Mouse (Mus musculus): Measurements from ENCODE around the gene Ugt1a9. TPM values are rescaled to one million over a fixed set of nuclear protein-coding genes. Genes with fewer than 3 reads are reported as not detected.
"Not testable (repeated sequence)": the region's sequence is repeated elsewhere in the genome, so short reads cannot be mapped to it uniquely, and the experiment has no call there.

The Ugt1a9 gene
- total RNA-seq, 2 experiments from 2014 or later = not detected

DNA sequence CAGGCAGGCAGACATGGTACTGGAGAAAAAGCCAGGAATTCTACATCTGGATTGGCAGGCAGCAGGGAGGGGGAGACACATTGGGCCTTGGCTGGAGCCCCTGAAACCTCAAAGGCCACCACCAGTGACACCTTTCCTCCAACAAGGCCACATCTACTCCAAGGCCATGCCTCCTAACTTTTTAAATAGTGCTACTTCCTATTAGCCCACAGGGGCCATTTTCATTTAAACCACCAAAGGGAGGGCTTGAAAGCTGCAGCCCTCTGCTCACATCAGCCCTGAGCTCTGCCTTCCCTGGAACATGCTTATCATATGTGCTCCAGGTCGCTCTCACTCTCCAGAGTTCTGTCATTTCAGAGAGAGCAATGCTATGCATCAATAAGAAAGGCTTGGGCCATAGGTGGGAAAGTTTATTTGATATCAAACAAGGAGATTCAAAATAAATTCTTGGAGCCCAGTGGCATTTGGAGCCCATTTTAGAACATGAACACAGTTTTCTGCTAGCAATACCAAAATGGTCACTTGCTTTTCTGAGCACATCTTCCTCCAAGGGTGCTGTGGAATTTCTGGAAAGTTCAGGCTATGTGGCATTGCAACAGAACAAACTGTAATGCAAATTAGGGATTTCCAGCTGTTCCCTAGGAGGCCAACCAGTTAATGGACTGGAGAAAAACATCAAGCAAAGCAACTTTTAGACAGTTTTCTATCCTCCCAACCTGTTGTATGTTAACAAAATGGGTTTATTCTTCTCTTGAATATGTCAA is 34.2 kb downstream of the Ugt1a9 start:
- DNase-seq = no peak
- intact Hi-C loops (cut with DNase I) = no loop called here

DNA sequence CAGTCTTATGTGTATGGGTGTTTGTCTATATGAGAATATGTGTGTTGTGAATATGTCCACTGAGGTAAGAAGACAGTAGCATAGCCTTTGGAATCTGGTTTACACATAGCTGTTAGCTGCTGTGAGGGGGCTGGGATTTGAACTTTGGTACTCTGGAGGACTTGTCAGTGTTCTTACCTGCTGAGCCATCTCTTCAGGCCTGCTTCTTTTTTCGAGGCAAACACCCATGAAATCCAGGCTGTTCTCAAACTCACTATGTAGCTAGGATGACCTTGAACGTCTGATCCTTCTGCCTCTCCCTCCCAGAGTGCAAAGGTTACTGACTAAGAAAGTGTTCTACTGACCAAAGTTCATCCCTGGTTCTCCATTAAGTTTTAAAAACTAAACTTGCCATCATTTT is 35.1 kb downstream of the Ugt1a9 start:
- intact Hi-C loops (cut with DNase I) = no loop called here
- no peak for DNase-seq

DNA sequence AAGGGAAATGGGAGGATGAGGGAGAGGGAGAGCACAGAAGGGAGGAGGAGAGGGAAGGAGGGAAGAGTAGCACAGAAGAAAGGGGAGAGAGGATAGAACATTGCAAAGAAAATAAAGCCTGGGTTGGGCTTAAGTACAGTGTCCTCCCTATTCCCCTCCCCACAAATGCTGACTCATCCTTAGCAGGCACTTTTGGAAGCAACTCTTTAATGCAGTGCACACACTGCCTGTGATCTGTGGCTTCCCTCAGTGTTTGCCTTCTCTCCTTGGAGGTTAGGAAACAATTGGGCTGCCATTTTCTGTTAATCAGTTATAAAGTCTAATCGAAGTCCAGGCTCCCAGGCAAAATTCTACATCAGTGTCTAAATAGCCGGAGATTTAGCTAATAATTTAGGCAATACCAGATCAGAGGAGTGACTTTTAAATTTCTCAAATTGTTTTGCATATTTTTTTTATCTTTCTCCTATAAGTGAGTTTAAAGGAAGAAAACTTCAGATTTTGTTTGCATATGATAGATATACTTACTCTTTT is 38.5 kb downstream of the Ugt1a9 start:
- intact Hi-C loops (cut with DNase I); DNase-seq: not testable (repeated sequence)

DNA sequence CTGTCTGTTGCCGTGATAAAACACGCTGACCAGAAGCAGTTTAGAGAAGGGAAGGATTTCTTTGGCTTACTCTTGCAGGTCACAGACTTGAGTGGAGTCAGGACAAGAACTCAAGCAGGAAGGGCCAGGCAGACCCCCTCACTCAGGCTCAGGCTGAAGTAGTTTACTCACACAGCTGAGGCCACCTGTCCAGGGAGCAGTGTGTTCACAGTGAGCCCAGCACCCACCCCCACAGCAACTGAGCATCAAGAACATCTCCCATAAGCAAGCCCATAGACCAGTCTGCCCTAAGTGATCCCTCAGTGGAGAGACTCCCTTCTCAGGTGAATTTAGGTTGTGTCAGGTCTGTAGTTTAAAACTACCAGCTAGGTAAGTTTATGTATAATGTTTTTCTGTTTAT is 39.0 kb downstream of the Ugt1a9 start:
- intact Hi-C loops (cut with DNase I); DNase-seq: not testable (repeated sequence)

DNA sequence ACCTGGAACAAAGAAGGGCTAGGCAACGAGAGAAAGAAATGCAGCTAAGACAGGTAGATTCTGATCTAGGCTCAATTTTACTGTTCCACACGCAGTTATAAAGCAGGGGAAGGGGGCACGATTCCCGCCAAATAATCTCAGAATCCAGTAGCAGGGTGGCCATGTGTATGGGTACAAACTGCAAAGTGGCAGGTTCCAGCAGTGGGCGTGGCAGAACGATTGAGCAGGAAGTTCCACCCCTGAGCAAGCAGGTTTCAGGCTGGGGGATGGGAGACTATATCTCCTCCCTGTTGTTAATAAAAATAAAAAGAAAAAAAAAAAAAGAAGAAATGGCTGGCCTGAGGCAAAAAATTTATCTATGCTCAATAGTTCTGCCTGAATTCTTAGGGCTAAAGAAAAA is 42.2 kb downstream of the Ugt1a9 start:
- intact Hi-C loops (cut with DNase I); DNase-seq: not testable (repeated sequence)

DNA sequence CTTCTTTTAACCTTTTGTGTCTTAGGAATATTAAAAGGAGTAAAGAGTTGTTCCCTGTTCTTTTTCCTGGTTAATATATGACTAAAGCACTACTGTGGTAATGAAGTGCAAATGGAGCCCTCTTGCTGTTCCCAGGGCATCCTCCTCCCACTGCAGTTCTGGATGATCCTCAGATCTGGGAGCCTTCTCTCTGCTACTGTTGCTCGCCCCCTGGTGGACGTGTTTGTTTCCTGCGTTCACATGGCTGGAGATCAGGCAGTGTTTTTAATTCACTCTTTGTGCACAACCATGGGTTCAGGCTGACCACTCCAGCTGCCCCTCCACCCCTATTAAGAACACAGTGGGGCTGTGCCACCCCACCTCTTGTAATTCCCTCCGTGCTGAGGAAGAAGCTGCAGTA is 50.0 kb downstream of the Ugt1a9 start:
- not testable (repeated sequence) for DNase-seq
- intact Hi-C loops (cut with DNase I) = loop anchor here (5.0 kb wide), 1 partner anchor 118 kb away; no protein-coding TSS in a partner anchor

GRCm38 (mm10) chr1:88121521-88121920 is 50.9 kb downstream of the Ugt1a9 start:
- DNase-seq = not testable (repeated sequence)
- intact Hi-C loops (cut with DNase I) = loop anchor here (5.0 kb wide), 1 partner anchor 119 kb away; no protein-coding TSS in a partner anchor

- DNase-seq; intact Hi-C loops (cut with DNase I): not testable (repeated sequence)
Observed at GRCm38 (mm10) chr1:88125827-88126360, 55.3 kb downstream of the Ugt1a9 start.

GRCm38 (mm10) chr1:88129091-88129490 is 58.5 kb downstream of the Ugt1a9 start:
- intact Hi-C loops (cut with DNase I); DNase-seq: not testable (repeated sequence)

DNA sequence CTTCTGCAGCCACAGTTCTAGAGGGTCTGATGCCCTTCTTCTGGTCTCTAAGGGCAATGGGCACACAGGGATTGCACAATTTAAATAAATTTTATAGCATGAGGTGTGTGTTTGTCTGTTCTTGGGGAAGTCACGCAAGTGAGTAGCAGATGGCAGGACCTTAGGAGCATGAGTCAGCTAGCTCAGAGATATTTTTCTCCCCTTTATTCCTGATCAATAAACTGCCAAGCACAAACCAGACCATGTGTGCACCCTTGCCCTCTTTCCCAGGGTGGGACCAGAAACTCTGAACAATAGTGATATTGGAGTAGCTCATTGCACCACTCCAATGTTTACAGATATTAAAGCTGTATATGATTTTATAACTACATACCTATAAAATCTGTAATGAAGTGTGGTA is 59.6 kb downstream of the Ugt1a9 start:
- intact Hi-C loops (cut with DNase I); DNase-seq: not testable (repeated sequence)

GRCm38 (mm10) chr1:88133908-88134456 is 63.4 kb downstream of the Ugt1a9 start:
- no peak for DNase-seq
- intact Hi-C loops (cut with DNase I) = no loop called here

DNA sequence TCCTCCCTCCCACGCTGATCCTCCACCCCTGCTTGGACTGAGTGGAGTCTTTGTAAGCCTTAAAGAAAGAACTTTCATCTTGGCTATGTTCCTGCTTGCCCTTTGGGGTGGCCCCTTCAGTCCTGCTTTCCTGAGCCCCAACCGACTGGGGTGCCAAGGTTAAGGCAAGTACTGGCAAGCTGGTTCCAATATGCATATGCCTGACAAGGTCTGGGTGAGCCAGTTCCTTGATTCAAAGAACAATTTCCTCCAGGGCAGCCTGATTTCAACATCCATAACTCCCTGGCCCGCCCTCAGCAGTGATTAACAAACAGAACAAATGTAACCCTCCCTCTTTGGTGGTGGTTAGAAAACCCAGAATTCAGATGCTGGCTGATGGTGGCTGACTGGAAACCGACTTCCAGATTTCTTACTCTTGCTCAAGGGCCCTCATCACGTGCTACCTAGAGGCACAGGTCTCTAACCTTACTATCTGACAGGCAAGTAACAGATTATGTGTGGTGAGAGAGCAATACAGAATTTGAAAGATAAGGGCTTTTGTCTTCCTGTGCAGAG is 63.9 kb downstream of the Ugt1a9 start, which contains the start of gene Ugt1a6a:
Gene Ugt1a6a, plus strand, starts transcription at position 353 of the 555 bp plus-strand sequence.
- intact Hi-C loops (cut with DNase I) = not testable (repeated sequence)
- peak; percentile 19 to 29 for DNase-seq

DNA sequence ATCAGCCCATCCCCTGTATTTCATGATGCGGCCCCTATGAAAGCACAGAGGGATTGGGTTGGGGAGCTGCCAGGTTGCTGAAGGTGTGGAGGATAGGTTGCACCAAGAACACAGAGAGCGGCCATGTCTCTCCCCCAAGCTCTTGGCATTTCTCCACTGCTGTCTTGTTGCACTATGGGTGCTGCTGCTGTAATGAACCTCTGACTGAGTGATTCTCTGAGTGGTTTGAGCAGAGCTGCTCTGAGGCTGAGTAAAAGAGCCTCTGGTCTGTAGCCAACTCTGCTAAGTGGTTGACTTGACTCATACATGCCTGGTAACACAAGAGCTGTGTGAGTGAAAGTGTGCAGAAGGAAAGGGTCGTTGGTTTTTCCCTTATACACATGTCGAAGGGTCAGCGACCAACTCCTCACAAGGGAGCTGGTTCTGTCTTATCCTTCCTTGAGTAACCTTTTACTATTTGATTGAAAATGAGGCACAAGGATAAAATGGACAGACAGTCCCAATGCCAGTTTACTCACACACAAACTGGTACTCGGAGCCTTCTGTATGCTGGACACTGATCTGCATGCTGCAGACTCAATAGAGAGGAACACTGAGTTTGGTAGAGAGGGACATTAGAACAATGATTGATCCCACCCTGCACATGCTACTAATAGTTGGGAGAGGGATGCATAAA is 64.8 kb downstream of the Ugt1a9 start:
- DNase-seq; intact Hi-C loops (cut with DNase I): not testable (repeated sequence)

DNA sequence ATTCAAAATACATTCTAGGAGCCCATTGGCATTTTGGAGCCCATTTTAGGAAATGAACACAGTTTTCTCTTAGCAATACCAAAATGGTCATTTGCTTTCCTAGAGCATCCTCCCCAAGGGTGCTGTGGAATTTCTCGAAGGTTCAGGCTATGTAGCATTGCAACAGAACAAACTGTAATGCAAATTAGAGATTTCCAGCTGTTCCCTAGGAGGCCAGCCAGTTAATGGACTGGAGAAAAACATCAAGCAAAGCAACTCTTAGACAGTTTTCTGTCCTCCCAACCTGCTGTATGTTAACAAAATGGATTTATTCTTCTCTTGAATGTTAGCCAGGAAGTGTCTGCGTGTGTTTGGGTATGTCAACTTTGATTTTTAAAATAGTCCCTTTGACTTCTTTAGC is 66.0 kb downstream of the Ugt1a9 start:
- DNase-seq = peak in 1 of 2 experiments; percentile 16
- intact Hi-C loops (cut with DNase I) = no loop called here

DNA sequence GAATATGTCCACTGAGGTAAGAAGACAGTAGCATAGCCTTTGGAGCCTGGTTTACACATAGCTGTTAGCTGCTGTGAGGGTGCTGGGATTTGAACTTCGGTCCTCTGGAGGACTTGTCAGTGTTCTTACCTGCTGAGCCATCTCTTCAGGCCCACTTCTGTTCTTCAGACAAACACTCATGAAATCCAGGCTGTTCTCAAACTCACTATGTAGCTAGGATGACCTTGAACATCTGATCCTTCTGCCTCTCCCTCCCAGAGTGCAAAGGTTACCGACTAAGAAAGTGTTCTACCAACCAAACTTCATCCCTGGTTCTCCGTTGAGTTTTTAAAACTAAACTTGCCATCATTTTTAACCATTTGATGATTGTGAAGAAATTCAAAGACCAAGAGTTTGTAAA is 66.7 kb downstream of the Ugt1a9 start:
- intact Hi-C loops (cut with DNase I) = no loop called here
- DNase-seq = no peak

DNA sequence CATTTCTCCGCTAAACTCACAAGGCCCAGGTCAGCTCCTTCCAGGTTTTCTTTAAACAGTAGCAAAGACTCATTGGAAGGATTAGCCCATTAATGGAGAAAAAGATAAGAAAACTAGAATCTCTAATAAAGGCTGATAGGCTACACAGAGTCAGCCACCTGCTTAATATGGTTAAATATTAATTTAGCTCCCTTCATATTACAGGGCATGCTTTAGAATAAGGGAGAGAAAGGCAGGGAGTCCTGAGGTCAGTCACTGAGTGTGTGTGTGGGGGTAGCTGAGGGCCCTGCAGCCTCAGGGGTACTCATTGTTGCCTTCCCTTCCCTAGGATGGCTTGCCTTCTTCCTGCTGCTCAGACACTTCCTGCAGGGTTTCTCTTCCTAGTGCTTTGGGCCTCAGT is 67.5 kb downstream of the Ugt1a9 start:
- intact Hi-C loops (cut with DNase I) = no loop called here
- DNase-seq = no peak

DNA sequence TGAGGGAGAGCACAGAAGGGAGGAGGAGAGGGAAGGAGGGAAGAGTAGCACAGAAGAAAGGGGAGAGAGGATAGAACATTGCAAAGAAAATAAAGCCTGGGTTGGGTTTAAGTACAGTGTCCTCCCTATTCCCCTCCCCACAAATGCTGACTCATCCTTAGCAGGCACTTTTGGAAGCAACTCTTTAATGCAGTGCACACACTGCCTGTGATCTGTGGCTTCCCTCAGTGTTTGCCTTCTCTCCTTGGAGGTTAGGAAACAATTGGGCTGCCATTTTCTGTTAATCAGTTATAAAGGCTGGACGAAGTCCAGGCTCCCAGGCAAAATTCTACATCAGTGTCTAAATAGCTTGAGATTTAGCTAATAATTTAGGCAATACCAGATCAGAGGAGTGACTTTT is 69.9 kb downstream of the Ugt1a9 start:
- intact Hi-C loops (cut with DNase I); DNase-seq: not testable (repeated sequence)

- intact Hi-C loops (cut with DNase I) = not testable (repeated sequence)
- DNase-seq = peak; percentile 34 to 59
Observed at GRCm38 (mm10) chr1:88143966-88144675, 73.5 kb downstream of the Ugt1a9 start.

DNA sequence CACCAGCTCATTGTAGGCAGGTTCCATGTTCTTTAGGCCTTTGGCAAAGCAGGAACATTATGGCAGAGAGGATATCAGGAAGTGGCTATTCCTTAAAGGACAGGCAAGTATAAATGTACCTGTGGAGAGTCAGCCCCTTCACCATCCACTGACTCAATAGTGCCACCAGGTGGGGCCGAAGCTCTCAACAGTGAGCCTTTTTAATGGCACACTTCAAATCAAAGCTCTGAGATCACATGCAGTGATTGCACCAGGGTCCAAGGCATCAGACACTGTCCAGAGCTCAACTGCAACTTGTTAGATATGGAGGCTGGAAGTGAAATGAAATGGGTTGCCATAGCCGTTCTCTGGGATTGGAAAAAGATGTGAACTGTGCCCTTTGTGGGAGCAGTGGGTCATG is 74.7 kb downstream of the Ugt1a9 start:
- intact Hi-C loops (cut with DNase I); DNase-seq: not testable (repeated sequence)

DNA sequence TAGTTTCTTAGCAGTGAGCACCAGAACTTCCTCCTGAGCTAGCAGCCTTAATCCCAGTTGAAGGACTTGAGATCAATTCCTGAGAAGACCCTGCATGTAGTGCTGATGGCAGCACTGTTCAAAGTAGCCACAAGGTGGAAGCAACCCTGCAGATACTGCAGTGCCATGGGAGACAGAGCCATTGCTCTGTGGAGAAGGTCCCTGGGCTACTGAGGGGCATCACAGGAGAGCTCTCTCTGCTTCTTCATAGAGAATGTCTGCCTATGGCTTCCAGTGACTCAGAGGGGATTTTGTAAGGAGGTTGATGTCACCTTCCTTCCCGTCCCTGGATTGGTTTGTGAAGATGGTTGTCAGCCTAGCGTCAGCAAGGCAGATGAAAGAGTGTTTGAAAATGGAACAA is 79.5 kb downstream of the Ugt1a9 start:
- intact Hi-C loops (cut with DNase I); DNase-seq: not testable (repeated sequence)
